ENCODE assay signal across 9 mouse cellular contexts in the genomic region with DNA sequence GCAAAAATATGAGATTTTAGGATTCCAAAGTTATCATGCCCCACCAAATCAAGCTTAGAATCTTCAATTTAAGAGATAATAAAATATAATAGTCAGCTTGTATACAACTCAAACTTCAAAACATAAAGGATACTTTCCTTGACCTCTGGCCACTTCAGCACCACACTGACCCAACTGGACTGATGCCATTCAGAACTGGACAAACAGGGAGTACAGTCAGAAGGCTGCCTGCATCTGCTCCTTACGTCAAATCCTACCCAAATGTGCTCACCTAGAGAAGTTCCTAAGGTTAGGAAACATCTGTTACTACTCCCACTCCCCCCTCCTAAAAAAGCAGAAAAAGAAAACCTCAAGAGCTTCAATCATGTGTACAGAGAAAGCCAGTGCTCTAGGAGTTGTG. TPM values are rescaled to one million over a fixed set of nuclear protein-coding genes. Genes with fewer than 3 reads are reported as not detected.
A peak's percentile ranks its signal among the peaks of the same experiment; 100 is the strongest.
DNase-seq lines count a peak whose midpoint lies in the region; ATAC-seq and TF ChIP-seq lines count a peak whose summit lies in the region.
"Had no signal": no experiment of that assay in that cellular context is flagged by ENCODE, and none has a peak within 500 bp of the region (broad histone marks: within the 10 kb centered on the region; RNA-seq: fewer than 3 reads in every experiment).

No protein-coding gene starts in this region.

- H3K79me2 ChIP-seq in heart, adult 2 months (replicated peaks; ENCODE audit: control insufficient read depth, insufficient read depth, low read length), result peaks cover 1% of the 10 kb centered on the region; the same call in 1 of the 2 replicates

- H3K27me3 ChIP-seq in heart, embryonic 15.5 days, result no peaks in the 10 kb centered on the region
- no peaks in the 10 kb centered on the region for H3K27me3 ChIP-seq in heart, adult 2 months (ENCODE audit: control insufficient read depth, insufficient read depth, low read length)
- H3K27me3 ChIP-seq in intestine, embryonic 16.5 days (replicated peaks; ENCODE audit: control insufficient read depth, insufficient read depth, low read length), result no peaks in the 10 kb centered on the region

- no peak for TF ChIP-seq EP300 in heart, adult 2 months (IDR thresholded peaks at IDR 0.05; ENCODE audit: insufficient read depth, low read depth, low read length)

- intact Hi-C loops in heart, adult 2 months (cut with DNase I), result loop anchor here (5.0 kb wide), 1 partner anchor 68 kb away; a partner anchor contains a TSS

- TF ChIP-seq POLR2A in heart, adult 2 months (IDR thresholded peaks at IDR 0.05; ENCODE audit: insufficient read depth, low read depth, low read length), result no peak

- 74% methylated on average over 1 of the region's 1 CpGs for WGBS in heart, embryonic 15.5 days
- 48% methylated on average over 1 of the region's 1 CpGs for WGBS in heart, adult 2 months
- 100% methylated on average over 1 of the region's 1 CpGs for WGBS in intestine, embryonic 16.5 days

- H3K27ac ChIP-seq in heart, embryonic 15.5 days, result no peak overlapping the region
- no peak overlapping the region for H3K27ac ChIP-seq in heart, adult 2 months
- H3K27ac ChIP-seq in intestine, embryonic 16.5 days (ENCODE audit: low read length), result no peak overlapping the region

- DNase-seq in heart, adult 2 months, result no peak
- DNase-seq in urinary bladder, postnatal 14 days (ENCODE audit: low spot score), result peak; percentile 29
- no peak for DNase-seq in urinary bladder, postnatal 10 days (ENCODE audit: low spot score)
- no peak for DNase-seq in spleen, postnatal 10 days (ENCODE audit: low spot score in 2 of 2)
- DNase-seq in thymus, adult 18-20 months, result no peak
- DNase-seq in embryo, embryonic 10 days (ENCODE audit: low spot score), result no peak
- DNase-seq: cerebellum, postnatal 25 days had no signal

- no peak overlapping the region for H3K9ac ChIP-seq in heart, embryonic 15.5 days
- no peak overlapping the region for H3K9ac ChIP-seq in heart, adult 2 months (ENCODE audit: low read depth, low read length)
- H3K9ac ChIP-seq in intestine, embryonic 16.5 days (ENCODE audit: low read depth, low read length), result no peak overlapping the region

- H3K4me3 ChIP-seq in heart, embryonic 15.5 days, result no peak overlapping the region; the same call in 1 of the 2 replicates
- H3K4me3 ChIP-seq in heart, adult 2 months, result no peak overlapping the region
- H3K4me3 ChIP-seq in intestine, embryonic 16.5 days (ENCODE audit: low read length), result no peak overlapping the region

- H3K36me3 ChIP-seq in heart, embryonic 15.5 days, result peaks cover 17% of the 10 kb centered on the region
- H3K36me3 ChIP-seq in heart, adult 2 months (ENCODE audit: control insufficient read depth, insufficient read depth, low read length), result peaks cover 4% of the 10 kb centered on the region
- H3K36me3 ChIP-seq in intestine, embryonic 16.5 days (ENCODE audit: control insufficient read depth, insufficient read depth, low read length), result peaks cover 3% of the 10 kb centered on the region; the same call in 1 of the 2 replicates

- ATAC-seq in heart, embryonic 15.5 days (replicated peaks; ENCODE audit: insufficient number of reproducible peaks, insufficient read depth, low FRiP score, low read depth), result no peak
- ATAC-seq in intestine, embryonic 16.5 days, result no peak

- H3K9me3 ChIP-seq in heart, embryonic 15.5 days (replicated peaks), result no peaks in the 10 kb centered on the region
- no peaks in the 10 kb centered on the region for H3K9me3 ChIP-seq in intestine, embryonic 16.5 days (ENCODE audit: control insufficient read depth, low read length)

- no peak for TF ChIP-seq CTCF in heart, adult 2 months (IDR thresholded peaks at IDR 0.05)

- peaks cover 16% of the 10 kb centered on the region for H3K4me1 ChIP-seq in heart, embryonic 15.5 days (replicated peaks)
- peaks cover 3% of the 10 kb centered on the region for H3K4me1 ChIP-seq in heart, adult 2 months (ENCODE audit: control insufficient read depth, insufficient read depth, low read length)
- H3K4me1 ChIP-seq in intestine, embryonic 16.5 days (ENCODE audit: control insufficient read depth, insufficient read depth, low read length), result peaks cover 9% of the 10 kb centered on the region

- H3K4me2 ChIP-seq in heart, embryonic 15.5 days, result peak overlapping the region; percentile 72; the same call in 1 of the 2 replicates
- H3K4me2 ChIP-seq in intestine, embryonic 16.5 days (ENCODE audit: low read depth, low read length), result peak overlapping the region; percentile 87; the same call in 1 of the 2 replicates

RNA-seq across cellular contexts. Expression of a gene that starts 1.6 kb away (rescaled TPM):
- polyA plus RNA-seq in heart, embryonic 15.5 days (2015; fragmentation: Nextera tagmentation; extraction: Ambion mirVana), result 68.3 and 74.7 TPM in 2 replicates
- total RNA-seq in heart, adult 2 months (2021), result 10 to 100 TPM; 70.4 to 78.5 TPM
- polyA plus RNA-seq in heart, adult 2 months (2012; rRNA removed), result 52.6 and 115 TPM in 2 replicates
- 81.8 and 84.8 TPM in 2 replicates for polyA plus RNA-seq in intestine, embryonic 16.5 days (2015; fragmentation: Nextera tagmentation; extraction: Ambion mirVana)

RNA-seq across cellular contexts. Expression of a gene that starts 26.1 kb away (rescaled TPM):
- 1.9 and 5.0 TPM in 2 replicates for polyA plus RNA-seq in heart, embryonic 15.5 days (2015; fragmentation: Nextera tagmentation; extraction: Ambion mirVana)
- total RNA-seq in heart, adult 2 months (2021), result 1 to 10 TPM; 1.7 to 1.8 TPM
- polyA plus RNA-seq in heart, adult 2 months (2012; rRNA removed), result 0.88 and 2.0 TPM in 2 replicates
- 13.1 and 14.4 TPM in 2 replicates for polyA plus RNA-seq in intestine, embryonic 16.5 days (2015; fragmentation: Nextera tagmentation; extraction: Ambion mirVana)

RNA-seq across cellular contexts. Expression of a gene that starts 28.1 kb away (rescaled TPM):
- polyA plus RNA-seq in heart, embryonic 15.5 days (2015; fragmentation: Nextera tagmentation; extraction: Ambion mirVana), result 129 and 142 TPM in 2 replicates
- total RNA-seq in heart, adult 2 months (2021), result 10 to 100 TPM; 59.6 to 71.0 TPM
- 77.4 and 183 TPM in 2 replicates for polyA plus RNA-seq in heart, adult 2 months (2012; rRNA removed)
- polyA plus RNA-seq in intestine, embryonic 16.5 days (2015; fragmentation: Nextera tagmentation; extraction: Ambion mirVana), result 323 and 324 TPM in 2 replicates
